Mouse (Mus musculus) lung, adult 2 months (tissue): ENCODE measurements around the gene Shox2.

Experiments used
- CTCF ChIP-seq: fragments of 200-500 bp; IDR thresholded peaks from 2 replicates; pipeline ENCODE4 v1.5.1; 2011; ENCODE audit warnings: mild to moderate bottlenecking, low read length, control low read depth; ENCODE audit not compliant: insufficient read depth
- POLR2A ChIP-seq: fragments of 200-500 bp; IDR thresholded peaks from 2 replicates; pipeline ENCODE4 v1.6.1; 2011; ENCODE audit warnings: low read depth, mild to moderate bottlenecking, control low read depth, low read length, borderline replicate concordance; ENCODE audit errors: extremely low read depth

DNA sequence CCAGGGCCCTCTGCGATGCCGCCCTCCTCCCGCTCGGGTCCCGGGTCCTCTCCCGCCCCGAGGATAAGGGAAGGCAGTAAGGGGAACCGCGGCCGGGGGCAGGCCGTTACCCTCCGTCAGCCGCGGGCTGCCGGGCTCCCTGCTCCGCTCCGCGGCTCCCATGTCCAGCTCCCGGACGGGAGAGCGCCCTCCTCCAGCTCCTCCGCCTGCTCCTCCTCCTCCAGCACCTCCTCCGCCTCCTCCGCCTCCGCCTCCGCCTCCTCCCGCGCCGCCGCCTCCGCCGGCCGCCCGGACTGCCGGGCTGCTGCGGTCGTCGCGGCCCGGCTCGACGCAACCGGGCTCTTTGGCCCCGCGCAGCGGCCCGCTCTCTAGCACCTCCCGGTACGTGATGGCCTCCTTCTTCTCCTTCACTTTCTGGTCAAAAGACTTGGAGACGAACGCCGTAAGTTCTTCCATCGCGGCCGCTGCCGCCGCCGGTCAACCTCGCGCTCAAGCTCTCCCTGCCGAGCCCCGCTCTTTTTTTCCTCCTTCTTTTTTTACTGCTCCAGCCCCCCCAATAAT lies 390 bp downstream of the Shox2 start, which contains the start of gene Rsrc1:
- no peak for TF ChIP-seq POLR2A
- no peak for TF ChIP-seq CTCF
